Mouse (Mus musculus): ENCODE results near the gene Usp20.

DNA sequence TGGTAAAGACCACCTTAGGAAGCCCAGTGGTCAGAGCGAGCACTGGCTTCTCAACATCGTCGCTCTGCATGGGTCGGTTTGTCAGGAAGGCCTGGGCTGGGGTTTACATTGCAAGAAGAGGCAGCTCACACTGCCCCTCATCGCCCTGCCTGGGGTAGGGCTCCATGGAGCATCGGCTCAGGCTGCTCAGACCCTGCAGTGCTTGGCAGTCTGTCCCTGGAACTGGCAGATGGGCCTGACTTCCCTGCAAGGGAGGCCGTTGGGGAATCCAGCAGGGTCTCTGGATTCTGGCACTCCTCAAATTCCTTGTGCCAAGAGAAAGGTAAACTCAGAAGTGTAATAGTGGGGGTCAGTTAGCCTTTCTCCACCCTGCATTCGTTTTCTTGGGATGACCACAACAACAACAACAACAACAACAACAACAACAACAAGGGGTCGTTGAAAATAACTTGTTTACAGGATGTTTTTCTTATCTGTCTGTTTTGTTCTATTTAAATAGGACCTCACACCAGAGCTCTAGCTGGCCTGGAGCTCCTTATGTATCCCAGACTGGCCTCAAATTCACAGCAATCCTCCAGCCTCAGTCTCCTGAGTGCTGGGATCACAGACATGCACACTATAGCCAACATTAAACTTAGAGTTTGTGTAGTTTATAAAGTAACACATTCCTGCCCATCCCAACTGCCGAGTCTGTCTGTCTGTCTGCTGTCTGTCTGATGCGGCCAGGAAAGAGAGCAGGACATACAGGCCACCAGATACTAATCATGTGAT is 84.1 kb downstream of the Usp20 start:
- TF ChIP-seq CTCF (IDR thresholded peaks at IDR 0.05; ENCODE audit: extremely low read depth, insufficient read depth, insufficient read length, insufficient replicate concordance): no peak
- TF ChIP-seq POLR2A (IDR thresholded peaks at IDR 0.05; ENCODE audit: low read depth, low read length): no peak

Data from spleen, adult 2 months (tissue).